18 mouse cellular contexts compared by ENCODE assay signal in the genomic region with DNA sequence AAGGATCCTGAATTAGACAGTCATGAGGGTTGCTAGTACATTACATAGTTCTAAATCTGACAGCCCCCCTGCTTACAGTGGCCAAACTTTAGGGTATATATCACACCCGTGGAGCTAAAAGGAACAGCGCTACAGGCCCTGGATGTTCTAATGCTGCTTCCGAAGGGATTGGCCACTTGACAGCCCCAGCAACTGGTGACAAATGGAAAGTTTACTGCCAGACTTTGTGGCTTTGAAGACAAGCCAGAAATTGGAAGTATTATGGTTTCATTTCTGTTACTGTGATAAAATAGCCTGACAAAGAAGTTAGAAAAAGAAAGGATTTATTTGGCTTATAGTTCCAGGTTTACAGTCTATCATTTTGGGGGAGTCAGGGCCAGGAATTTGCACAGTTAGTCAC.
"Had no signal": no experiment of that assay in that cellular context is flagged by ENCODE, and none has a peak within 500 bp of the region (broad histone marks: within the 10 kb centered on the region; RNA-seq: fewer than 3 reads in every experiment).

No protein-coding gene starts in this region.

- H3K27ac ChIP-seq: intestine, embryonic 15.5 days; layer of hippocampus, adult 2 months; left cerebral cortex, adult 2 months; liver, embryonic 13.5 days; macrophage; midbrain, embryonic 12.5 days; neural tube, embryonic 13.5 days had no signal

- ATAC-seq: intestine, embryonic 15.5 days; midbrain, embryonic 16.5 days had no signal

- H3K9ac ChIP-seq: intestine, embryonic 15.5 days; liver, embryonic 13.5 days; midbrain, embryonic 12.5 days; neural tube, embryonic 13.5 days had no signal

- H3K36me3 ChIP-seq: intestine, embryonic 15.5 days; liver, embryonic 13.5 days; midbrain, embryonic 12.5 days; neural tube, embryonic 13.5 days had no signal

- H3K9me3 ChIP-seq: intestine, embryonic 15.5 days; liver, embryonic 13.5 days had no signal

- H3K4me3 ChIP-seq: intestine, embryonic 15.5 days; layer of hippocampus, adult 2 months; left cerebral cortex, adult 2 months; liver, embryonic 13.5 days; midbrain, embryonic 12.5 days; myocyte; neural tube, embryonic 13.5 days had no signal

- H3K4me2 ChIP-seq: intestine, embryonic 15.5 days; liver, embryonic 13.5 days; midbrain, embryonic 12.5 days; neural tube, embryonic 13.5 days had no signal

- DNase-seq: kidney, adult 11 months; kidney, adult 9 months; kidney, postnatal 25 days; layer of hippocampus, adult 9-11 months; layer of hippocampus, postnatal 36 days; liver, embryonic 13.5 days; retina, postnatal 1 day; right cerebral cortex, postnatal 25 days; thymus, adult 18-20 months; thymus, postnatal 36 days had no signal

- H3K27me3 ChIP-seq: intestine, embryonic 15.5 days; liver, embryonic 13.5 days; midbrain, embryonic 12.5 days; neural tube, embryonic 13.5 days had no signal

- H3K4me1 ChIP-seq: intestine, embryonic 15.5 days; liver, embryonic 13.5 days had no signal
